Mouse (Mus musculus): ENCODE results near the gene Cep55. TPM values are rescaled to one million over a fixed set of nuclear protein-coding genes. Genes with fewer than 3 reads are reported as not detected.

The Cep55 gene
- polyA plus RNA-seq (2015; fragmentation: Nextera tagmentation; extraction: Ambion mirVana), result 19.1 and 21.8 TPM in 2 replicates

- Histone ChIP-seq H3K36me3 (peaks cover 15% of the 10 kb centered on the region), H3K27ac (peak within 1 kb of the TSS; percentile 52; the same call in 1 of the 2 replicates), H3K4me3 (peak within 1 kb of the TSS; percentile 65), H3K4me1 (peaks cover 25% of the 10 kb centered on the region), H3K4me2 (peak within 1 kb of the TSS; percentile 84), H3K9me3 (no peaks in the 10 kb centered on the region), H3K9ac (peak within 1 kb of the TSS; percentile 74), H3K27me3 (no peaks in the 10 kb centered on the region)
- peak; percentile 95 for ATAC-seq (ENCODE audit: insufficient number of reproducible peaks, insufficient read depth, low FRiP score, low TSS enrichment, low read depth)
- under 1% methylated on average over 36 of the region's 36 CpGs for WGBS
These were observed at the start of gene Cep55 for GRCm38 (mm10) chr19:38054720-38055192. Gene Cep55 (plus strand): TSS chr19:38055011.

DNA sequence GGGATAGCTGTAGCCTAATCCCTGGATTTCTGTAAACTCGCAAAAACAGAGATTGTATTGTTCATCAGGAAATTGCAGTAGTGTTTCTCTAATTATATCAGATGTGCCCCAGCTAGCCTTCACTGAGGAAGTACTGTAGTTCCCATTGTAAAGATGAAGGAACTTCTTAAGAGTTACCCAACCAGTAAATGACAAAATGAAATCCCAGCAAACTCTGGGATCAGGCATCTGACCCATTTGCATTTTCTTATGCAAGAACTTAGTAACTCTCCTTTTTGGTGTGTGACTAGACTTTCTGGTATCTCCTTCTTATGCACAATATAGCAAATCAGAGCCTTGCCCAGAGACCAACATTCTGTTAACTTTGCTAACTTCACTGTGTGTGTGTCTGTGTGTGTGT, 43.4 kb upstream of the Cep55 start:
- no peak for ATAC-seq (ENCODE audit: insufficient number of reproducible peaks, insufficient read depth, low FRiP score, low TSS enrichment, low read depth)
- Histone ChIP-seq H3K9me3 (no peaks in the 10 kb centered on the region), H3K27ac (no peak overlapping the region), H3K36me3 (no peaks in the 10 kb centered on the region), H3K9ac (no peak overlapping the region), H3K27me3 (no peaks in the 10 kb centered on the region), H3K4me2 (no peak overlapping the region), H3K4me3 (no peak overlapping the region), H3K4me1 (peaks cover 9% of the 10 kb centered on the region)
- 49% methylated on average over 1 of the region's 1 CpGs for WGBS

GRCm38 (mm10) chr19:38014443-38014842, 40.4 kb upstream of the Cep55 start:
- WGBS, result 93% methylated on average over 5 of the region's 5 CpGs
- Histone ChIP-seq H3K36me3 (no peaks in the 10 kb centered on the region), H3K4me1 (peaks cover 9% of the 10 kb centered on the region), H3K9ac (no peak overlapping the region), H3K9me3 (no peaks in the 10 kb centered on the region), H3K4me3 (no peak overlapping the region), H3K4me2 (no peak overlapping the region), H3K27ac (no peak overlapping the region), H3K27me3 (no peaks in the 10 kb centered on the region)
- no peak for ATAC-seq (ENCODE audit: insufficient number of reproducible peaks, insufficient read depth, low FRiP score, low TSS enrichment, low read depth)

DNA sequence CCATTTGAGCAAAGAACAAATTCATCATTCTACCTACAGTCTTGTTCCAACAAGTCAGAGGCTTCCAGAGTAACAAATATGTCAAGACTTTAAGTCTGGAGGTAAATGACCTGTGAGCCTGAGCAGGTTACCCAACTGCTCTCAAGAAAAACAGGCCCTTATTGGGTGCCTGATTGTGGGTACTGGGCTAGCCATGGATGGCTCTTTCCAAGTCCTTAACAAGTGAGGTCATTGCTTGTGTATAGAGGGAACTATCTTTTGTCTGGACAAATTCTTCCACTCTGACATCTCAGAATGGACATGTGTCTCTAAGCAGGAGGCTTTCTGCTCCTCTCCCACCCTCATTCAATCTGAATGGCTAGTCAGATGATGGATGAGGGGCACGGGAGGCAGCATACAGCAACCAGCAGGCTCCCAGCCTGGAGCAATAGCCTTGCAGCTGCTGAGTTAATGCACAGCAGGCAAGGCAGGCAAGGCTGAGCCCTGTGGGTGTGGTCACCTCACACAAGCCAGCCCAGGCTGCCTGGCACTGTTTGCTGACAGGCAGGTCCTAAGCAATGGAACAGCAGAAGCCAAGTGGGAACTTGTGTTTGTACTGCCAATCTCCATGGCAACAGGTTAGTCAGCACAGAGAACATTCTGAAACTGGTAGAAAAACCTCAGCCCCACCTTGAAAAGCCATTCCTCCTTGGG, 39.5 kb upstream of the Cep55 start:
- peaks cover 9% of the 10 kb centered on the region for H3K4me1 ChIP-seq
- H3K27ac ChIP-seq, result peak overlapping the region; percentile 68
- H3K9ac ChIP-seq, result 0 out of 2 replicates have a peak overlapping the region, but pooled peaks have one; percentile 16
- no peak overlapping the region for H3K4me2 ChIP-seq
- WGBS, result 9% methylated on average over 1 of the region's 1 CpGs
- no peaks in the 10 kb centered on the region for H3K9me3 ChIP-seq
- no peak overlapping the region for H3K4me3 ChIP-seq
- H3K27me3 ChIP-seq, result no peaks in the 10 kb centered on the region
- peak; percentile 85; the same call in 1 of the 2 replicates for ATAC-seq (ENCODE audit: insufficient number of reproducible peaks, insufficient read depth, low FRiP score, low TSS enrichment, low read depth)
- no peaks in the 10 kb centered on the region for H3K36me3 ChIP-seq

DNA sequence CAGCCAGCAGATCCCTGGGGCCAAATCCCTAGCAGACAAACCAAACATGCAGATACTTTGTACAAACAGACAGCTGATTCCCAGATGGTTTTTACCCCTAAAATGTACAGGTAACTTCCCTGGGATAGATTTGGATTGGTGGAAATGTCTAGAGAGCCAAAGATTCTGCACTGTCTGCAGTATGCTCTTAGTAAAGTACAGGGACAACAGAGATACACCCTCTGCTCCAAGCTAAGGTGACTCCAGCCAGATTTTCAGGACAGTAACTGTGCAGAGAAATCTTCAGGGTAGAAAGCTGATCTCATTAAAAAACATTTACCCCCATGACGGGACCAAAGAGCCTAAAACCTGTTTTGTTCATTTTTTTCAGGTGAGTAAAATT, 38.9 kb upstream of the Cep55 start:
- Histone ChIP-seq H3K9me3 (no peaks in the 10 kb centered on the region), H3K4me2 (no peak overlapping the region), H3K27ac (peak overlapping the region; percentile 68), H3K4me3 (no peak overlapping the region), H3K9ac (no peak overlapping the region), H3K4me1 (peaks cover 9% of the 10 kb centered on the region), H3K36me3 (no peaks in the 10 kb centered on the region), H3K27me3 (no peaks in the 10 kb centered on the region)
- no peak for ATAC-seq (ENCODE audit: insufficient number of reproducible peaks, insufficient read depth, low FRiP score, low TSS enrichment, low read depth)
- WGBS, result 56% methylated on average over 1 of the region's 1 CpGs

- no peaks in the 10 kb centered on the region for H3K36me3 ChIP-seq
- H3K4me1 ChIP-seq, result peaks cover 10% of the 10 kb centered on the region
- 67% methylated on average over 4 of the region's 4 CpGs for WGBS
- no peaks in the 10 kb centered on the region for H3K27me3 ChIP-seq
- H3K9me3 ChIP-seq, result no peaks in the 10 kb centered on the region
- no peak overlapping the region for H3K4me2 ChIP-seq
- H3K27ac ChIP-seq, result no peak overlapping the region
- no peak overlapping the region for H3K9ac ChIP-seq
- ATAC-seq (ENCODE audit: insufficient number of reproducible peaks, insufficient read depth, low FRiP score, low TSS enrichment, low read depth), result no peak
- H3K4me3 ChIP-seq, result no peak overlapping the region
These were observed 32.1 kb upstream of the Cep55 start for GRCm38 (mm10) chr19:38022710-38023109.

DNA sequence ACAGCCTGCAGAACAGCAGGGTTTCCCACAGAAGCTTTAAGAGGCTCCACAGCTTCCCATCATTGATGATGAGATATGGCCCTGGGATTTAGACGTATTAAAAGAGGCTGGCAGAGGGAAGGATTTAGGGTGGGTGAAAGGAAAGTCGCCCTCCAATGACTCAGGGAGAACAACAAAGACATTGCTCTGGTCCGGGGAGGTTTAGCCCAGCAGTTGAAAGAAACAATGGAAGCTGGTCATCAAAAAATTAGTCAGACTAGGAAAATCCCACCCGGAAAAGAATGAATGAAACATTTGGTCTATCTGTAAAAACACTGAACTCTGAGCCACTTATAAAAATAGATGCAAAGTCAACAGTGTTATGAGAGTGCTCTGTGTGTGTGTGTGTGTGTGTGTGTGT, 31.2 kb upstream of the Cep55 start:
- H3K27ac ChIP-seq, result no peak overlapping the region
- 81% methylated on average over 4 of the region's 4 CpGs for WGBS
- peaks cover 10% of the 10 kb centered on the region for H3K4me1 ChIP-seq
- no peaks in the 10 kb centered on the region for H3K36me3 ChIP-seq
- no peaks in the 10 kb centered on the region for H3K27me3 ChIP-seq
- H3K9ac ChIP-seq, result no peak overlapping the region
- no peak overlapping the region for H3K4me2 ChIP-seq
- H3K9me3 ChIP-seq, result no peaks in the 10 kb centered on the region
- no peak for ATAC-seq (ENCODE audit: insufficient number of reproducible peaks, insufficient read depth, low FRiP score, low TSS enrichment, low read depth)
- H3K4me3 ChIP-seq, result no peak overlapping the region

DNA sequence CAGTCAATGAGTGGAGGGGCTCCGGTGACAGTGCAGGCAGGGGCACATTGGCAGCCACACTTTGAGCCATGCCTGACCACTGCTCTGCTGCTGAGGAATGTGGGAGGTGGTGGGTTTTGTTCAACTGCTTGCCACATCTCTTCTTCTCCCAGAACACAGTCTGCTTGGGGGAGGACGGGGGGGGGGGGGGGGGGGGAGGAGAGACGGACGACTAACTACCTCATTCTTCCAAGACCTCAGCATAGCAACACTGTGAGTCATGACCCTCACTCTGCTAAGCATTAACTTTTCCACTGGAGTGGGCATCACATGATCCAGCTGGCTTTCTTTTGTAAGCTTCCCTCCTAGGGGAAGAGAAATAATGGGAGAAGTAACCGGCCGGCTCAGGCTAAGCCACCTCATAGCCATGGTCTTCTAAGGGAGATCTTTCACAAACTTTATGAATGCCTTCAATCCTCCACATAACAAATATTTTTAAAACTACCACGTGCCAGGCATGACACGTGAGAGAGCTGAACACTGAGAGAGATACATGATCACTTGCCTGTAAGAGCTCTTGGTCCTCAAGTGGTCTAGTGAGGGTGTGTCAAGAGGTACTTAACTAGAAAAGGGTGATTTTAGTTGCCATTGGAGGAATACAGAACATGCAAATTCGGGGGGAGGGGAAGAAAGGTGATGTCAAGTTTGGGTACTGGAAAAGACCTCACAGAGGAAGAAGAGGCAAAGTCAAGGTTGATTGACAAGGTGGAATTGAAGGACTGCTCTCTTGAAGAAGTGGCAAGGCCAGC, 29.4 kb upstream of the Cep55 start:
- Histone ChIP-seq H3K4me2 (no peak overlapping the region), H3K4me3 (no peak overlapping the region), H3K9me3 (no peaks in the 10 kb centered on the region), H3K4me1 (peaks cover 14% of the 10 kb centered on the region), H3K27ac (no peak overlapping the region), H3K27me3 (no peaks in the 10 kb centered on the region), H3K9ac (no peak overlapping the region), H3K36me3 (no peaks in the 10 kb centered on the region)
- WGBS, result 52% methylated on average over 9 of the region's 9 CpGs
- ATAC-seq (ENCODE audit: insufficient number of reproducible peaks, insufficient read depth, low FRiP score, low TSS enrichment, low read depth), result no peak

DNA sequence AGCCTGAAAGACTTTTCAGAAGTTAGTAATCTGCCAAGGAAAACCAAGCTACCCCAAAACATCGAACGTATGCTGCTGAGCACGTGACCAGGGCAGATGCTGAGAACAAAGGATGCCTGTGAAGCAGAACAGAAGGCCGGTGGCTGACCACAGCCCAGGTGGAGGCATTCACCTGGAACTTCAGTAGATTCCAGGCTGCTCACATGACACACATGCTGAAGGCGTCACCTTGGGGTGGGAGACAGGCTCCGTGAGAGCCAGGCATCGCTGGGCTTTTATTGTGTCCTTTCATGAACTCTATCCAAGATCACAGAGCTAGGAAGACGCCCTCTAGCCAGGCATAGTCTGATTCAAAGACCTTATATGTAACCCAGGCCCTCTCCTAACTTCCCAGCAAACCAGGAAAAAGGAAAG, 28.6 kb upstream of the Cep55 start:
- no peak overlapping the region for H3K4me2 ChIP-seq
- 68% methylated on average over 8 of the region's 8 CpGs for WGBS

GRCm38 (mm10) chr19:38027389-38027788, 27.4 kb upstream of the Cep55 start:
- 85% methylated on average over 6 of the region's 6 CpGs for WGBS
- Histone ChIP-seq H3K9ac (no peak overlapping the region), H3K4me3 (no peak overlapping the region), H3K27me3 (no peaks in the 10 kb centered on the region), H3K4me1 (peaks cover 21% of the 10 kb centered on the region), H3K4me2 (no peak overlapping the region), H3K27ac (no peak overlapping the region), H3K9me3 (no peaks in the 10 kb centered on the region), H3K36me3 (no peaks in the 10 kb centered on the region)
- no peak for ATAC-seq (ENCODE audit: insufficient number of reproducible peaks, insufficient read depth, low FRiP score, low TSS enrichment, low read depth)

More for the DNA sequence above, 28.6 kb upstream of the Cep55 start:
- Histone ChIP-seq H3K4me3 (no peak overlapping the region), H3K9ac (no peak overlapping the region), H3K4me1 (peaks cover 19% of the 10 kb centered on the region), H3K36me3 (no peaks in the 10 kb centered on the region), H3K27ac (no peak overlapping the region), H3K27me3 (no peaks in the 10 kb centered on the region), H3K9me3 (no peaks in the 10 kb centered on the region)
- ATAC-seq (ENCODE audit: insufficient number of reproducible peaks, insufficient read depth, low FRiP score, low TSS enrichment, low read depth), result no peak; the same call in 1 of the 2 replicates

DNA sequence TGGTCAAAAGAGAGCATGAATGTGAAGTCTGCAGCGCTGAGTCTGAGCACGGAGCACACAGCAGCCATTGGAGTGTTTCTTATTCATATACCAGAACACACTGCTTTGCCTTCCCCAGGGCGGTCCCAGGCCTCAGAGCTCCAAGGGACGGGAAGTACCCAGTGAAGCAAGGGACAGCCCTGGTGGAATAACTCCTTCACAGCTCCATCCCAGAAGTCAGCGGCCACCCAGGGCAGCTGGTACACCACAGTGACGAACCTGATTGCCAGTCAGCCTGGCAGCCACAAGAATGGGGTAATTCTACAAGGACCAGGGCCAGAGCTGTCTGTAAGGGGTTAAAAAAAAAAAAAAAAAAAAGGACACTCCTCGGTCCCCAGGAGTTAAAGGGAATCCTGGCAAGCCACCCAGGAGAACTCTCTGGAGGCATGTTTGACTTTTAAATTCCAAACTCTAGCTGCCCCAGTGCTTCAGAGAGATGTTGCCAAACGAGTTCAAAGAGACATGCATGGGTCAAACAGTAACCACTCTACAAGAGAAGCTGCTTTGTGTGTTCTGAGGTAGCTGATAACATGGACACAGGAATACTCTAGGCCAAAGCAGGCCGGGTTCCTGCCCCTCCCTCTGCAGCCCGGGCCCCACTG, 26.8 kb upstream of the Cep55 start:
- Histone ChIP-seq H3K4me1 (peaks cover 21% of the 10 kb centered on the region), H3K27me3 (no peaks in the 10 kb centered on the region), H3K4me2 (no peak overlapping the region), H3K9me3 (no peaks in the 10 kb centered on the region), H3K27ac (no peak overlapping the region), H3K4me3 (no peak overlapping the region), H3K36me3 (no peaks in the 10 kb centered on the region), H3K9ac (0 out of 2 replicates have a peak overlapping the region, but pooled peaks have one; percentile 21)
- 64% methylated on average over 10 of the region's 10 CpGs for WGBS
- ATAC-seq (ENCODE audit: insufficient number of reproducible peaks, insufficient read depth, low FRiP score, low TSS enrichment, low read depth), result no peak

Data from embryonic facial prominence, embryonic 13.5 days (tissue).